Mouse (Mus musculus) myocyte (in vitro differentiated cells): ENCODE results near the gene Zc3h7b.

Experiments used
- CEBPB ChIP-seq: IDR thresholded peaks from 2 replicates; pipeline ENCODE4 v1.6.1; 2011; ENCODE audit warnings: mild to moderate bottlenecking, moderate library complexity; ENCODE audit not compliant: poor library complexity, insufficient read depth, severe bottlenecking
- E2F4 ChIP-seq: IDR thresholded peaks from one replicate; pipeline ENCODE4 v1.6.1; 2011; ENCODE audit warnings: mild to moderate bottlenecking, control low read depth, moderate library complexity; ENCODE audit not compliant: insufficient read depth
- MAX ChIP-seq: IDR thresholded peaks from one replicate; pipeline ENCODE4 v1.6.1; 2011; ENCODE audit warnings: low read depth, mild to moderate bottlenecking, control low read depth
- POLR2A ChIP-seq: IDR thresholded peaks from one replicate; pipeline ENCODE4 v1.6.1; 2011; ENCODE audit warnings: low read depth, mild to moderate bottlenecking, control low read depth, moderate library complexity; ENCODE audit not compliant: insufficient read length
- POLR2AphosphoS2 ChIP-seq: IDR thresholded peaks from one replicate; pipeline ENCODE4 v1.6.1; 2011; ENCODE audit warnings: low read depth, control low read depth; ENCODE audit not compliant: insufficient read length
- REST ChIP-seq: IDR thresholded peaks from one replicate; pipeline ENCODE4 v1.6.1; 2011; ENCODE audit warnings: mild to moderate bottlenecking, control low read depth, moderate library complexity; ENCODE audit not compliant: insufficient read depth, insufficient read length
- TCF12 ChIP-seq: IDR thresholded peaks from one replicate; pipeline ENCODE4 v1.6.1; 2011; ENCODE audit warnings: mild to moderate bottlenecking, control low read depth; ENCODE audit not compliant: poor library complexity, insufficient read depth, severe bottlenecking
- USF1 ChIP-seq: IDR thresholded peaks from one replicate; pipeline ENCODE4 v1.6.1; 2011; ENCODE audit warnings: low read depth, mild to moderate bottlenecking, control low read depth, moderate library complexity

GRCm38 (mm10) chr15:81812287-81812686 is 67.4 kb downstream of the Zc3h7b start:
- TF ChIP-seq REST = no peak
- TF ChIP-seq POLR2A = no peak
- TF ChIP-seq E2F4 = no peak
- no peak for TF ChIP-seq MAX
- no peak for TF ChIP-seq CEBPB
- TF ChIP-seq POLR2AphosphoS2 = no peak
- TF ChIP-seq TCF12 = no peak
- no peak for TF ChIP-seq USF1
